Mouse (Mus musculus) kidney, postnatal 0 days (tissue): ENCODE measurements around the gene Gm973. TPM values are rescaled to one million over a fixed set of nuclear protein-coding genes. Genes with fewer than 3 reads are reported as not detected.

ENCODE experiments used
- ATAC-seq: fragments of 200-750 bp; cut with Nextera tagmentation; replicated peaks from 2 replicates; pipeline ENCODE4 v1.8.0; 2017; ENCODE audit warnings: low read depth, moderate number of reproducible peaks, moderate TSS enrichment, moderate library complexity; ENCODE audit not compliant: low FRiP score
- DNase-seq: peaks from one replicate; pipeline ENCODE4 v3.0.0-alpha.2; 2016; ENCODE audit warnings: low spot score
- H3K27ac ChIP-seq: fragments of 300-500 bp; sonication (generic); 2 replicates; pipeline ENCODE4 v1.5.1; 2014; ENCODE audit warnings: mild to moderate bottlenecking
- H3K27me3 ChIP-seq: fragments of 300-500 bp; sonication (generic); 2 replicates; pipeline ENCODE4 v1.6.1; 2014; ENCODE audit warnings: low read length, mixed read lengths; ENCODE audit not compliant: insufficient read depth
- H3K36me3 ChIP-seq: fragments of 300-500 bp; sonication (generic); 2 replicates; pipeline ENCODE4 v1.6.1; 2014; ENCODE audit warnings: low read length, mixed read lengths; ENCODE audit not compliant: insufficient read depth
- H3K4me1 ChIP-seq: fragments of 300-500 bp; sonication (generic); replicated peaks from 2 replicates; pipeline ENCODE4 v1.6.1; 2014; ENCODE audit warnings: antibody characterized with exemption, low read length, mixed read lengths; ENCODE audit not compliant: insufficient read depth
- H3K4me2 ChIP-seq: fragments of 300-500 bp; sonication (generic); 2 replicates; pipeline ENCODE4 v1.6.1; 2014; ENCODE audit warnings: mild to moderate bottlenecking, low read length, moderate library complexity, mixed read lengths
- H3K4me3 ChIP-seq: fragments of 300-500 bp; sonication (generic); replicated peaks from 2 replicates; pipeline ENCODE4 v1.5.1; 2014; ENCODE audit warnings: low read depth, low read length
- H3K9ac ChIP-seq: fragments of 300-500 bp; sonication (generic); 2 replicates; pipeline ENCODE4 v1.6.1; 2014; ENCODE audit warnings: low read depth, low read length
- H3K9me3 ChIP-seq: fragments of 300-500 bp; sonication (generic); replicated peaks from 2 replicates; pipeline ENCODE4 v1.6.1; 2016; ENCODE audit warnings: low read length, inconsistent platforms, mixed read lengths
- CTCF ChIP-seq: IDR thresholded peaks from 2 replicates; pipeline ENCODE4 v1.5.1; 2016; ENCODE audit warnings: antibody characterized with exemption, low read depth, mild to moderate bottlenecking, moderate library complexity
- WGBS: fragments of 180-500 bp; shearing (Covaris S2); extraction: QIAGEN DNeasy Blood & Tissue Kit; methylation state at CpG from one replicate; pipeline ENCODE4 v1.1.7; 2014; 5-methylcytosine and 5-hydroxymethylcytosine counted together
- polyA plus RNA-seq: library from polyadenylated mRNA; unstranded; fragments of >200 nt; fragmentation: Nextera tagmentation; extraction: Ambion mirVana; gene quantifications from 2 replicates; pipeline ENCODE4 v1.2.1, GENCODE M21; 2015

Gm973 gene
- polyA plus RNA-seq, 1 experiment from 2014 or later, result 2.5 TPM

DNA sequence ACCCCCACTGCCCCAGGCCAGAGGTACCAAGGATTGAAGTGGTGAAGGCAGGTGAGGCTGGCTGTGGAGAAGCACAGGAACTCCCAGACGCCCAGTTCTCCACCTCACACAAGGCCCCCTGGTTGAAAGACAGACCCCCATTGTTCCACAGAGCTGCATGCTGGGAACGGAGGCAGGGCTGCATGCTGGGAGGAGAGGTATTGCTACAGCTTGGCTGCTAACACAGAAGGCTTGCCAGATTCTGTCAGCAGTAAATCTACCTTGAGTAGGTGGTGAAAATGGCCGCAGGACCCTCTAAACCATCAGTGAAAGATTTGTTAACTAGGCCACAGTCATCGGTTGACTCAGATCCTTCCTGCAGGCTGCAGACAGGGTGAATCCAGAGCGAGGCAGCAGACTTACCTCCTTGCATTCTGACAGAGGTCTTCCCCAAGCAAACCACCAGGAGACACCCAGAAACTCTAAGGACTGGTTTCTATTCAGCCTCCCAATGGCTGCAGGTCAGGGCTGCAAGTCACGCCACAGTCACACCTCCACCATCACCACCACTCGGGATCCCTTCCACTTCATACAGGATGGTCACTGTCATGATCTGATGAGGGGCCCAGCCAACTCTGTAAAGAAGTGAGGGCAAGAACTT, 33.1 kb downstream of the Gm973 start:
- no peaks in the 10 kb centered on the region for H3K9me3 ChIP-seq
- H3K36me3 ChIP-seq, result no peaks in the 10 kb centered on the region
- no peak for DNase-seq
- no peaks in the 10 kb centered on the region for H3K27me3 ChIP-seq
- TF ChIP-seq CTCF, result no peak
- ATAC-seq, result no peak
- no peak overlapping the region for H3K27ac ChIP-seq
- no peak overlapping the region for H3K9ac ChIP-seq
- 67% methylated on average over 7 of the region's 7 CpGs for WGBS
- H3K4me3 ChIP-seq, result no peak overlapping the region
- H3K4me1 ChIP-seq, result no peaks in the 10 kb centered on the region; the same call in 1 of the 2 replicates
- H3K4me2 ChIP-seq, result no peak overlapping the region

- Histone ChIP-seq H3K9me3 (no peaks in the 10 kb centered on the region), H3K4me2 (no peak overlapping the region), H3K27me3 (no peaks in the 10 kb centered on the region), H3K9ac (no peak overlapping the region), H3K4me1 (no peaks in the 10 kb centered on the region; the same call in 1 of the 2 replicates), H3K36me3 (no peaks in the 10 kb centered on the region), H3K27ac (no peak overlapping the region), H3K4me3 (no peak overlapping the region)
- no peak for TF ChIP-seq CTCF
- ATAC-seq (no peak), DNase-seq (peak; percentile 88)
- WGBS, result 38% methylated on average over 6 of the region's 6 CpGs
Observed at GRCm38 (mm10) chr1:59550227-59550626, 34.2 kb downstream of the Gm973 start.

DNA sequence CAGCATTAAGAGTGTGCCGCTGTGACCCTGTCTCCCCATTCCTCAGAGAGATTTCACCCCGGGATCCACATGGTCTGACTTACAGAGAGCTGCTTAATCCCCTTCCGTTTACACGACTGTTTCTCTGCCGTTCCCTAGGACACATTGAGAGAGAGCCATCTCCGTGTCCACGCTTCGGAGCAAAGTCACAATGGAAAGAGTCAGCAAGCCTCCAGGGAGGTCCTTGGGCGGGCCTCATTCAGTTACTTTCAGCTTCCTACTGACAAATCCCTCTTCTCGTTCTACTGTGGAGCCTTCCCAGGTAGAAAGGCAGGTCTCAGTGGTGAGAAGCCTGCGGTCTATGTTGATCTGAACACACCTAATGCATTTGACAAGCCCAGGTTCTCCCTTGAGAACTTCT, 34.9 kb downstream of the Gm973 start:
- no peak for DNase-seq
- no peaks in the 10 kb centered on the region for H3K27me3 ChIP-seq
- no peak for ATAC-seq
- no peaks in the 10 kb centered on the region for H3K36me3 ChIP-seq
- no peaks in the 10 kb centered on the region; the same call in 1 of the 2 replicates for H3K4me1 ChIP-seq
- no peak overlapping the region for H3K27ac ChIP-seq
- H3K4me2 ChIP-seq, result no peak overlapping the region
- no peaks in the 10 kb centered on the region for H3K9me3 ChIP-seq
- TF ChIP-seq CTCF, result no peak
- H3K9ac ChIP-seq, result no peak overlapping the region
- WGBS, result 83% methylated on average over 11 of the region's 11 CpGs
- no peak overlapping the region for H3K4me3 ChIP-seq

- no peak for ATAC-seq
- no peaks in the 10 kb centered on the region for H3K36me3 ChIP-seq
- no peaks in the 10 kb centered on the region; the same call in 1 of the 2 replicates for H3K4me1 ChIP-seq
- H3K27ac ChIP-seq, result no peak overlapping the region
- no peak for DNase-seq
- no peaks in the 10 kb centered on the region for H3K9me3 ChIP-seq
- H3K27me3 ChIP-seq, result no peaks in the 10 kb centered on the region
- no peak overlapping the region for H3K9ac ChIP-seq
- TF ChIP-seq CTCF, result no peak
- no peak overlapping the region for H3K4me3 ChIP-seq
- 60% methylated on average over 5 of the region's 5 CpGs for WGBS
- no peak overlapping the region for H3K4me2 ChIP-seq
Observed at GRCm38 (mm10) chr1:59553708-59554107, 37.6 kb downstream of the Gm973 start.

GRCm38 (mm10) chr1:59563581-59563980, 47.5 kb downstream of the Gm973 start:
- Histone ChIP-seq H3K9me3 (no peaks in the 10 kb centered on the region), H3K4me2 (no peak overlapping the region), H3K27me3 (no peaks in the 10 kb centered on the region), H3K9ac (no peak overlapping the region), H3K27ac (no peak overlapping the region), H3K4me3 (no peak overlapping the region), H3K4me1 (no peaks in the 10 kb centered on the region), H3K36me3 (no peaks in the 10 kb centered on the region)
- ATAC-seq (no peak), DNase-seq (no peak)
- WGBS, result 63% methylated on average over 2 of the region's 2 CpGs
- TF ChIP-seq CTCF, result no peak

- TF ChIP-seq CTCF, result no peak
- Histone ChIP-seq H3K27ac (no peak overlapping the region), H3K4me2 (no peak overlapping the region), H3K27me3 (no peaks in the 10 kb centered on the region), H3K4me3 (no peak overlapping the region), H3K9me3 (no peaks in the 10 kb centered on the region), H3K36me3 (no peaks in the 10 kb centered on the region), H3K9ac (no peak overlapping the region), H3K4me1 (no peaks in the 10 kb centered on the region)
- WGBS, result 71% methylated on average over 5 of the region's 5 CpGs
- no peak for ATAC-seq
- no peak for DNase-seq
Observed at GRCm38 (mm10) chr1:59565804-59566203, 49.7 kb downstream of the Gm973 start.

GRCm38 (mm10) chr1:59566281-59566680, 50.2 kb downstream of the Gm973 start:
- 72% methylated on average over 7 of the region's 7 CpGs for WGBS
- Histone ChIP-seq H3K4me1 (no peaks in the 10 kb centered on the region), H3K4me2 (no peak overlapping the region), H3K9me3 (no peaks in the 10 kb centered on the region), H3K4me3 (no peak overlapping the region), H3K27ac (no peak overlapping the region), H3K36me3 (no peaks in the 10 kb centered on the region), H3K9ac (no peak overlapping the region), H3K27me3 (no peaks in the 10 kb centered on the region)
- DNase-seq (no peak), ATAC-seq (no peak)
- TF ChIP-seq CTCF, result no peak
